Mouse (Mus musculus) heart, embryonic 16.5 days (tissue): ENCODE measurements at regions not wholly inside any gene's neighbourhood (a gene's known extent, or its start where the extent isn't known, plus 50 kb on each side); places are given as distances from the start of the nearest gene placed in this dataset.

ENCODE experiments used
- ATAC-seq: fragments of 200-750 bp; cut with Nextera tagmentation; replicated peaks from 2 replicates; pipeline ENCODE4 v1.8.0; 2017; ENCODE audit warnings: moderate number of reproducible peaks; ENCODE audit not compliant: insufficient read depth, low FRiP score; ENCODE audit errors: extremely low read depth
- H3K27ac ChIP-seq: fragments of 300-500 bp; sonication (generic); 2 replicates; pipeline ENCODE4 v1.5.1; 2014; ENCODE audit warnings: mild to moderate bottlenecking, low read length, control low read depth, moderate library complexity
- H3K27me3 ChIP-seq: fragments of 300-500 bp; sonication (generic); 2 replicates; pipeline ENCODE4 v1.6.1; 2014; ENCODE audit warnings: low read length, mixed read lengths; ENCODE audit not compliant: control insufficient read depth, insufficient read depth
- H3K36me3 ChIP-seq: fragments of 300-500 bp; sonication (generic); 2 replicates; pipeline ENCODE4 v1.6.1; 2014; ENCODE audit not compliant: control insufficient read depth, insufficient read depth
- H3K4me1 ChIP-seq: fragments of 300-500 bp; sonication (generic); 2 replicates; pipeline ENCODE4 v1.6.1; 2014; ENCODE audit warnings: low read length, mixed read lengths; ENCODE audit not compliant: control insufficient read depth, insufficient read depth
- H3K4me2 ChIP-seq: fragments of 300-500 bp; sonication (generic); 2 replicates; pipeline ENCODE4 v1.6.1; 2014; ENCODE audit warnings: low read depth, mild to moderate bottlenecking, control low read depth, low read length
- H3K4me3 ChIP-seq: fragments of 300-500 bp; sonication (generic); 2 replicates; pipeline ENCODE4 v1.5.1; 2014; ENCODE audit warnings: mild to moderate bottlenecking, control low read depth, low read length
- H3K9ac ChIP-seq: fragments of 300-500 bp; sonication (generic); 2 replicates; pipeline ENCODE4 v1.6.1; 2014; ENCODE audit warnings: low read length, control low read depth
- H3K9me3 ChIP-seq: fragments of 300-500 bp; sonication (generic); replicated peaks from 2 replicates; pipeline ENCODE4 v1.6.1; 2016; ENCODE audit warnings: low read length; ENCODE audit not compliant: control insufficient read depth
- WGBS: fragments of 180-500 bp; shearing (Covaris S2); extraction: QIAGEN DNeasy Blood & Tissue Kit; methylation state at CpG from one replicate; pipeline ENCODE4 v1.1.7; 2014; 5-methylcytosine and 5-hydroxymethylcytosine counted together

DNA sequence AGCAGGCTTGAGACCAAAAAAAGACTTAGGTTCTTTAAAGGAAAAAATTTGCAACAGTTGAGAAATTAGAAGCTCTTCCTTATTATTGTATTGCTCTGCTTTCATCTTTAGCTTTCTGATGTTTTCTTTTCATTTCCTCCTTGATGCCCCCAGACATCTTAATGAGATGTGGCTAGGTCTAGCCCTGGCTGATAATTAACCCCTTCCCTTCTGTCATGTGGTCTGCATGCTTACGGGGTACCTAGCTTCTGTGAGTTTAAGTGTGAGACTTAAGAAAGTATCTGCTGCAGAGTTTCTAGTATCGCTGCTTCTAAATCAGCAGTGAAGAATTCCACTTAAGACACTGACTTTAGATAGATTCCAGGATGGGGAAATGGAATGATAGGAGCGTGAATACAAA is 215.8 kb upstream of the Snx7 start:
- 65% methylated on average over 3 of the region's 3 CpGs for WGBS
- Histone ChIP-seq H3K27me3 (no peaks in the 10 kb centered on the region), H3K27ac (no peak overlapping the region), H3K36me3 (no peaks in the 10 kb centered on the region), H3K9me3 (no peaks in the 10 kb centered on the region), H3K4me3 (no peak overlapping the region), H3K4me2 (no peak overlapping the region), H3K9ac (no peak overlapping the region), H3K4me1 (no peaks in the 10 kb centered on the region)
- no peak for ATAC-seq

DNA sequence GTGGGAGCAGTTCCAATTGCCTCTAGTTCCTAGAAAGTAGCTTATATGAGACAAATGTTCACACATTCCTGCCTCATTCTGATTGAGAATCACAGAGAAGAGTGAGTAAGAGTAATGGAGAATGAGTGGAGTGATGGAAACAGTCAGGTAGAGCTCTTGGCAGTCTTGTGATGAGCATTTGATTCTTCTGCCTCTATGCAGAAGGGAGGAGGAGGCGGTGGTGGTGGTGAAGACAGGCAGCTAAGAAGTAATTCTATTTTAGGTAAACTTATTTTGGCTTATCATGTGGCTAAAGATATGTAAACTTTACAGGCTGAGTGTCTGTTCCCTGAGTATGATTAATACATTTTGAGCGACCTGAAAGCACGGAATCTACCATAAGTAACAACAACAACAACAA is 203.6 kb upstream of the Snx7 start:
- H3K4me3 ChIP-seq = no peak overlapping the region
- no peak overlapping the region for H3K27ac ChIP-seq
- ATAC-seq = no peak
- 50% methylated on average over 3 of the region's 3 CpGs for WGBS
- H3K36me3 ChIP-seq = no peaks in the 10 kb centered on the region
- H3K9ac ChIP-seq = no peak overlapping the region
- H3K4me1 ChIP-seq = peaks cover 5% of the 10 kb centered on the region; the same call in 1 of the 2 replicates
- no peak overlapping the region for H3K4me2 ChIP-seq
- H3K9me3 ChIP-seq = no peaks in the 10 kb centered on the region
- no peaks in the 10 kb centered on the region for H3K27me3 ChIP-seq

DNA sequence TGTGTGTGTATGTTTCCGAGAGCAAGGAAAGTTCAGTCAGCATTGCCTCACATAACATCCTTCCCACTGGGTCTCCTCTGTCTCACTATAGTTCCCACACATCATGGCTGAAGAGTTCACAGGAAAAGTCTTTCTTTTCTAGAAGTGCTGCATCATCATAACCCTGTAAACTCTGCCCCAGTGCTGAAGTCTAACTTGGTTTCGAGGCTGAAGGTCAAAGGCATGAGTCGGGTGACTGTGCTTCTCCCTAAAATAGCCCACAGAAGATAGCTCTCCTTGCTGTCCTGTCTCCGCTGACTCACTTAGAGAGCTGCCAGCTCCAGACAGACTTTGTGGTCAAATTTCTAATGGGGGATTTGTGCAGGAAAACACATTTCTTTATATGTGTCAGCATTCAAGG is 201.4 kb upstream of the Snx7 start:
- Histone ChIP-seq H3K9ac (no peak overlapping the region), H3K27ac (no peak overlapping the region; the same call in 1 of the 2 replicates), H3K4me2 (no peak overlapping the region), H3K4me1 (peaks cover 5% of the 10 kb centered on the region; the same call in 1 of the 2 replicates), H3K9me3 (no peaks in the 10 kb centered on the region), H3K36me3 (no peaks in the 10 kb centered on the region), H3K27me3 (no peaks in the 10 kb centered on the region), H3K4me3 (no peak overlapping the region)
- 39% methylated on average over 4 of the region's 4 CpGs for WGBS
- ATAC-seq = peak; percentile 79

DNA sequence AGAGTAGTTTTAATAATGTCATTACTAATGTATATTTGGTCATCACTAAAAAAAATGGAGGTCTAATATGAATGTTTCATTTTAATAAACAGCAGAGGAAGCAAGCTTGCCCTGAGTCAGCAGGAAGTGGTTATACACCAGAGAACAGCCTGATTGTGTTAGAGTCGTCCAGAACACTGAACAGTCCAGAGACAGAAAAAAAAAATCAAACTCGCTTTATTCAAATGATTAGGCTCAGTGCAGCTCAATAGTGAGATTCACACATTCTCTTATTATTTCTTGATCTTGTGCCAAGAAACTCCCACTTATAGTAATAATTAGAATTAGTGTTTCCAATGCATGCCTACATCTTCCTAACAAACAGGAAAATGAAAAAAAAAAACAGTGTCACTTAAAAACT is 194.9 kb upstream of the Snx7 start:
- 43% methylated on average over 2 of the region's 2 CpGs for WGBS
- ATAC-seq = no peak
- H3K4me1 ChIP-seq = no peaks in the 10 kb centered on the region
- no peak overlapping the region for H3K27ac ChIP-seq
- H3K36me3 ChIP-seq = no peaks in the 10 kb centered on the region
- H3K9ac ChIP-seq = no peak overlapping the region
- no peaks in the 10 kb centered on the region for H3K9me3 ChIP-seq
- H3K4me3 ChIP-seq = no peak overlapping the region
- no peak overlapping the region for H3K4me2 ChIP-seq
- H3K27me3 ChIP-seq = no peaks in the 10 kb centered on the region

DNA sequence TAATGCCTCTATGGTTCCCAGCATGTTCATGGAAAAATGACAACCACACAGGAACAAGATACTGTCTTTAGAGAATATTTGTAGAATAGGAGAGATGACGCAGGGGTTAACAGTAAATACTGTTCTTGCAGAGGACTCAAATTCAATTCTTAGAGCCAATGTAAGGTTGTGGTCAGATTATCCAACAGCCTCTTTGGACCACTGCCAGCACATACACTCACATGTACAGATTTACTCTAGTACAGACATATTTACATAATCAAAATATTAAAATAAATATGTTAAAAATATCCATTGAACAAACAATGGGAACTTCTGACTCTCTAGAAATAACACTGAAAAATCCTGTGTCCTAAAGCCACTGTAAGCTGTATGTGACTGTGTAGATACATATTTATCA is 193.8 kb upstream of the Snx7 start:
- ATAC-seq = no peak
- Histone ChIP-seq H3K9me3 (no peaks in the 10 kb centered on the region), H3K9ac (no peak overlapping the region), H3K27ac (no peak overlapping the region), H3K36me3 (no peaks in the 10 kb centered on the region), H3K4me1 (no peaks in the 10 kb centered on the region), H3K27me3 (no peaks in the 10 kb centered on the region), H3K4me3 (no peak overlapping the region), H3K4me2 (no peak overlapping the region)
- WGBS = 79% methylated on average over 1 of the region's 1 CpGs

DNA sequence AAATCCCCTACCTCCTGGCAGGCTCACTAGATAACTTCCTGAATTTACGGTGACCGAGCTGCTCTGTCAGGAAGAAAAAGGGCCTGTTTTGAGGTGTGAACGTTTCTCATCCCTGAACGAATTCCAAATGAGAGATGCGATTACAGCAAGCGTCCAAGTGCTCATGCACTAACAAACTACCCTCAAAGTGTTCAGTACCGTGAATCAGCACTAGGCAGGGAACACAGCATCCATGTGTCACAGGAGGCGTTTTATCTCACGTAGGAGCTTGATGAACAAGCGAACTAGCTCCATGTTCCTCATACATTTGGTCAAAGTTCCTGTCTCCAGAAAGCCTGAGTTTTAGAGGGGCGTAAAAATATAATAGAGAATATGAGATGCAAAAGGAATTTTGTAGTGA is 178.3 kb upstream of the Snx7 start:
- Histone ChIP-seq H3K9me3 (no peaks in the 10 kb centered on the region), H3K27me3 (no peaks in the 10 kb centered on the region), H3K4me3 (no peak overlapping the region), H3K9ac (no peak overlapping the region), H3K4me1 (no peaks in the 10 kb centered on the region), H3K4me2 (no peak overlapping the region), H3K36me3 (no peaks in the 10 kb centered on the region), H3K27ac (no peak overlapping the region)
- ATAC-seq = no peak
- WGBS = 73% methylated on average over 11 of the region's 11 CpGs

DNA sequence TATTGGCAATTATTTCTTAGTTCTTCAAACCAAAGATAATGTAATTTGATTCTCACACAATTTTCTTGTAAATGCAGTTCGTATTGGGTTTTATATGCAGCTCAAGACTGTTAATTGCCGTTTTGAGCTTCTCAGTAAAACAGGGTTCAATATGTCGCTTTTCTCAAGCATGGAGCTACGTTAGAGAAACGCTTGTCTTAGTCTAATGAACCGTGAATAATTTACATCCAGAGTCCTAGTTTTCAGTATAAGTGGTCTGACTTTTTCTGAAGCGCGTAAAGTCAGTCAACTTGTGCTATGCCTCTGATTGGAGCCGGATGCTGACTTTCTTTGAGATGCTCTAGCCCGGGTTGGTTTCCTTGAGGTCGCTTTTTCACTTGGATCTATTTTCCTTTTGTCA is 177.8 kb upstream of the Snx7 start:
- no peak overlapping the region for H3K4me2 ChIP-seq
- WGBS = 87% methylated on average over 11 of the region's 11 CpGs
- no peak overlapping the region for H3K9ac ChIP-seq

DNA sequence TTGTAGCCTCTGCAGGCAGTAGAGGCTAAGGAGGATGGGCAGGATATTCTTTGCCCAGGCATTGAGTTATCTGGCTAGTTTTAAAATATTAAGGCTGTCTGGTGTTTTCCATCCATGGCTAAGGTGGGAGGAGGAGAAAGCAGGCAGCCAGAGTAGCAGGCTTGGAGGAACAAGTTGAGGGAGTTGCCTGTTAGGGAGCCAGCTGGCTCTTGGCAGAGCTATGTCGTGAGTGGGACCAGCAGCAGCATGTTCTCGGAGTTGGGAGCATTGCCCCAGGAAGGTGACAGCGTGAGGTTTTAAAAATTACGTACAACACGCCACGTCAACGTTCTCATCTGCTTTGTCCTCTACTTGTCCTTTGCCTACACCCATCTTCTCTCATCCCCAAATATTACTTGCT is 167.8 kb upstream of the Snx7 start:
- 79% methylated on average over 7 of the region's 7 CpGs for WGBS

More for the DNA sequence above, 177.8 kb upstream of the Snx7 start:
- no peak overlapping the region for H3K27ac ChIP-seq
- H3K36me3 ChIP-seq = no peaks in the 10 kb centered on the region
- H3K4me3 ChIP-seq = no peak overlapping the region
- no peaks in the 10 kb centered on the region for H3K27me3 ChIP-seq
- ATAC-seq = no peak
- no peaks in the 10 kb centered on the region for H3K9me3 ChIP-seq
- no peaks in the 10 kb centered on the region for H3K4me1 ChIP-seq

DNA sequence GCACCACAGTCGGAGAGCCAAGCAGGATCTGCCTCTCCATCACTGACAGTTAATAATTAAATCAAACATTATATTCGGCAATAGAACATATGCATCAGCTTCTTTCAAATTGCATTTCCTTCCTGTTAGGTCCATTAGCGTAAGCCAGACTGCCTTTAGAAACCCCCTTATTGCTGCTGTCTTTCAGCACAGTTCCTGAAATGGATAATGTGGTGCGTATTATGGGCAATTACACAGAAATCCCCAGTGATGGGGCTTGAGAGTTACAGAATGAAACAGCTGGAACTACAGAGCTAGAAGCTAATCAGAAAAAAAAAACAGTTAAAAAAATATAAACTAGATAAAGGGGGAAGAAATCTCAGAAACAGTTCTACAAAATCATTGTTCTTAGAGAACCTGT is 126.7 kb upstream of the Snx7 start:
- Histone ChIP-seq H3K4me2 (no peak overlapping the region), H3K27me3 (no peaks in the 10 kb centered on the region), H3K4me1 (no peaks in the 10 kb centered on the region), H3K4me3 (no peak overlapping the region), H3K9ac (no peak overlapping the region), H3K27ac (no peak overlapping the region), H3K9me3 (no peaks in the 10 kb centered on the region), H3K36me3 (no peaks in the 10 kb centered on the region)
- no peak for ATAC-seq
- 64% methylated on average over 4 of the region's 4 CpGs for WGBS

More for the DNA sequence above, 167.8 kb upstream of the Snx7 start:
- Histone ChIP-seq H3K4me2 (no peak overlapping the region), H3K4me3 (no peak overlapping the region), H3K4me1 (no peaks in the 10 kb centered on the region), H3K27me3 (no peaks in the 10 kb centered on the region), H3K27ac (no peak overlapping the region), H3K9me3 (no peaks in the 10 kb centered on the region), H3K9ac (no peak overlapping the region), H3K36me3 (no peaks in the 10 kb centered on the region)
- ATAC-seq = no peak

DNA sequence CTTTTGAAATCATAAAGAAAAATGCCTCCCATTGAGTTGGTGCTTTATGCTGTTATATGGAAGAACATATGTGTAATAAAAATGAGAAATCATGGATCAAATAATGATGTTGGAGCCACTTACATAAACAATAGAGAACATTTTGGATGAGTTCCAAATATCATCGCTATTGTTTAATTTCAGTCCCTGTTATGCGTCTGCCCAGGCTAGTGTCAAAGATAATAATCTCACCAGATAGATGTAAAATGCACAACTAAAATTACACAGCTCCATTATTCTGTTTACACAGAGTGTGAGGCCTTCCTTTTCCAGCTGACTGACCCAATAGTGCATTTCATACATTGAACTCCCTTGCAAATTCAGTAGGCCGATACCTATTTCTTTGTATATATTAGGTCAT is 125.4 kb upstream of the Snx7 start:
- H3K4me2 ChIP-seq = no peak overlapping the region
- H3K27ac ChIP-seq = no peak overlapping the region
- 62% methylated on average over 3 of the region's 3 CpGs for WGBS
- H3K9ac ChIP-seq = no peak overlapping the region
- no peaks in the 10 kb centered on the region for H3K4me1 ChIP-seq
- no peak for ATAC-seq
- no peaks in the 10 kb centered on the region for H3K27me3 ChIP-seq
- H3K9me3 ChIP-seq = no peaks in the 10 kb centered on the region
- H3K4me3 ChIP-seq = no peak overlapping the region
- no peaks in the 10 kb centered on the region for H3K36me3 ChIP-seq
